Mouse (Mus musculus): ENCODE data around the gene Mief1. TPM values are rescaled to one million over a fixed set of nuclear protein-coding genes. Genes with fewer than 3 reads are reported as not detected.

Mief1 gene
- total RNA-seq, 2 experiments from 2014 or later: 19.2 to 31.4 TPM

DNA sequence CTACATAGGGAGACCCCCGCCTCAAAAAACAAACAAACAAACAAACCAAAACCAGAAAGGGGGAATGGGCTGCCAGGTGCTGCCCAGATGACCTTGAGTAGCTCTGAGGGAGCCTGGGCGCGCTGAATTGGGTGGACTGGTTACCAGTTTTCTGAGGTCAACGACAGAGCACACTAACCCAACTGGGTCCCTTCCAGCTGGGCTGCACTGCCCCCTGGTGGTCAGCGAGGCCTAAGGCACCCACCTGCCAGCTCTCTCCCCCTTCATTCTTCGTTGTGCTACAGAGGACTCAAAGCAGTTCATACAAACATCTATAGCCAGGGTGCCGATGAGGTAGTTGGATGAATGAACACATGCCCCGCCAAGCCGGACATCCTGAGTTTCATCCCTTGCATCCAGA is 8.6 kb upstream of the Mief1 start:
- peak; percentile 93 for ATAC-seq (replicated peaks; ENCODE audit: poor library complexity, severe bottlenecking)

DNA sequence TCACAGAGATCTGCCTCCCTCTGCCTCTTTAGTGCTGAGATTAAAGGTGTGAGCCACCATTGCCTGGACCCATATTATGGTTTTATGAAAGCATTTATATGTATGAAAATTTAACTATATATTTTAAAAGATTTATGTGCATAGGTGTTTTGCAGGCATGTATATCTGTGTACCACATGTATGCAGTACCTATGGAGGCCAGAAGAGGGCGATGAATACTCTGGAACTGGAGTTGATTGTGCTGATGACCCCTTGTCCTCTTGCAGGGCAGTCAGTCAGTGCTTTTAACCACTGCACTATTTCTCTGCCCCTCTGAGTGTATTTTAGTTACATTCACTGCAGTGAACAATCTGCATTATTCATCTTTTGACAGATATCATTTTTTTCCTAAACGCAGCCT is 8.0 kb upstream of the Mief1 start:
- ATAC-seq (replicated peaks; ENCODE audit: poor library complexity, severe bottlenecking): peak; percentile 64; the same call in 1 of the 2 replicates

DNA sequence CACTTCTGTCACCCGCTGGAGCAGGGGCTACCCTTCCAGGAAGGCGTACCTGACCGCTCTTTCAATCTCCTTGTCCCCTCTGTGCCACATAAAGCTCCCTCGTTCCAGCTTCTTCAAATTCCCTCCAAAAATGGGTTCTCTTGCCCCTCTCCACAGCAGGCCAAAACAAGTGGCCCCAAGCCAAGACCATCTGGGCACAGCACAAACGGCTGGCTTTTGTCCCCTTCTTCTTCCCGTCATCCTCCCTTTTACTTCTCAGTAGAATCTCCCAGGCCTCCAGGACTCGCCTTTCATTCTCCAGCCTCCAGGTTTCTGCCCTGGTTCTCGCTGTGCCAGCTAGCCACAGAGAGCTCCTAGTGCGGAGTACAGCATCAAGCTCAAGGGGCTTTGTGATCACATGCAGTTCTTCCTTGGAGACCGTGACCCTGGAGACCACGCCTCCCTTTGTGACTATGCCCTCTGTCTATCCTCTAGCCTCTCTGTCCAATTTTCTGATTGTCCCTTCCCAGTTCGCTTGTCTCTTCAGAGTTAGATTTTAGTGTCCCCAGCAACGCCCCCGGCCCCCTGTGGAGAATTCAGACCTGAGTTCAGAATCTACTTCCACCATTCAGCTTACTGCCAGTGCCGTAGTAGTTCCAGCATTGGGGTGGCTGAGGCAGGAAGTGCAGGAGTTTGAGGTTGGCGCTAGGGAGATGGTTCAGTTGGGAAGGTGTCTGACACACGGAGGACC is 5.6 kb upstream of the Mief1 start:
- no peak for ATAC-seq (replicated peaks; ENCODE audit: poor library complexity, severe bottlenecking)

DNA sequence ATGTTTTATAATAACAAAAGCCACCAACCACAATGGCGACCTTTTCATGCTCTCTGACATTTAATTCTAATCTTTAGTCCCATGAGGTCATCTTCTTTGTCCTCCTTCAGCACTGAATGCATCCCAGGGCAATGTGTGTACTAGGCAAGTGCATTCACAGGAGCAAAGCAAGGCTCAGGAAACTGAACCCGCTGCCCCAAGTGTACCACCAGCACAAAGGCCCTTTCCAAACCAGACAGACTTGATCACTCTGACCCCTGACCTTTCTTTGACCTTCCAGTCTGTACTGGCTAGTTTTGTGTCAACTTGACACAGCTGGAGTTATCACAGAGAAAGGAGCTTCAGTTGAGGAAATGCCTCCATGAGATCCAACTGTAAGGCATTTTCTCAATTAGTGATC is 1.5 kb upstream of the Mief1 start:
- no peak for ATAC-seq (replicated peaks; ENCODE audit: poor library complexity, severe bottlenecking)

DNA sequence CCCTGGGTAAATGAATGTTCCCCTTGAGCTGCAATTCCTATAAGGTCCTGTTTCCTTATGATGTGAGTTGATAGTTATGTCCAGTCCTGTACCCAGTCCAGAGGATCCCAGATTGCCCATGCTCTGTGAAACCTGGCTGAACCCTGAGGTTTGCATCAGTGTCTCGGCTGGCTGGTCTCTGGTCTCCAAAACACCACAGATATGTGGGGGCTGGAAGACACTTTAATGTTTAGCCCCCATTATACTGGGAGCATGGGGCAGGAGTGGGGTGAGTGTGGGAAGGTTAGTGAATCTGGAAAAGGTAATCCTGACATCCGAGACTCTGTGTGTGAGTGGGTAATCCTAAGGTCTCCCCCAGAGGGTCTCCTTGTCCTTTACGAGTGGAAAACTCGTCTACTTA is 765 bp upstream of the Mief1 start:
- ATAC-seq (replicated peaks; ENCODE audit: poor library complexity, severe bottlenecking): no peak

DNA sequence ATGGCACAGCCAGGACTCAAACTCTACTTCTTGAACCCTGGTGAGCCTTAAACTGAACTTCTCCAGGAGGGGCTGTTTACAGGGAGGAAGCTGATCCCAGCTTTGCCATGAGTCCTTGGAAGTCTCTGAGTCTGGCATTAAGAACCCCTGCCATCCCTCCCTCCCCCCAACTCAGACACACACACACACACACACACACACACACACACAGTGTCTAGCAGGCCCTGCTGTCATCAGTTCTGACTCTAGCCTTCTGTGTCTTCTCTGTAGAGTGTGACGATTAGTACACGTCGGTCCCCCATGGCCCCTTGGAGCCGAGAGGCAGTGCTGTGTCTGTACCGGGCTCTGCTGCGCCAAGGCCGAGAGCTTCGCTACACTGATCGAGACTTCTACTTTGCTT is 1.7 kb downstream of the Mief1 start, which contains the start of gene AC140267.1:
TSS of gene AC140267.1 (plus strand) at position 301 of the 400 bp plus-strand sequence.
- no peak for ATAC-seq (replicated peaks; ENCODE audit: poor library complexity, severe bottlenecking)

DNA sequence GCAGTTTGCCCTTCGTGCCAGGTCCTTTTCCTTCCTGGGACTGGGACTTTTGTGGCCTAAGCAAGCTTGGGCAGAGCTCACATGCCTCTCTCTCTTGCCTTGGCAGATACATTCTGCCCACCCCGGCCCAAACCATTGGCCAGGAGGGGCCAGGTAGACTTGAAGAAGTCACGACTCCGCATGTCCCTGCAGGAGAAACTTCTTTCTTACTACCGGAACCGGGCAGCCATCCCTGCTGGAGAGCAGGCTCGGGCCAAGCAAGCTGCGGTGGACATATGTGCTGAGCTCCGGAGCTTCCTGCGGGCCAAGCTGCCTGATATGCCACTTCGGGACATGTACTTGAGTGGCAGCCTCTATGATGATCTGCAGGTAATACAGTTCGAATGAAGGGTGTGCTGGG is 14.3 kb downstream of the Mief1 start:
- ATAC-seq (replicated peaks; ENCODE audit: poor library complexity, severe bottlenecking): no peak

DNA sequence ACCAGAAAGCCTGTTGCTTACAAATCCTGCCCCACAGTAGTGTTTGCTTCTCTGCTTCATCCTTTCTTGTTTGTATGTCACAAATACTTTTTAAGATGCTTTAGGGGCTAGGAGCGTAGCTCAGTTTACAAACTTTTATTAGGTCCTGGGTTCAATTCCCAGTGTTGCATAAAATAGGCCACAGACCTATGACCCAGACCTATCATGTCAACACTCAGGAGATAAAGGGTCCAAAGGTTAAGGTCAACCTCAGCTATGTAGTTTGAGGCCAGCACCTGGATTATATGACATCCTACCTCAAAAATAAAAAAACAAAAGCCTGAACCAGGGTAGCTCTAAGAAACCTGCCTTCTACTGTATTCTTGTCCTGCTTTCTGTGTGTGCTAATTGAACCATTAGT is 14.8 kb downstream of the Mief1 start:
- no peak for ATAC-seq (replicated peaks; ENCODE audit: poor library complexity, severe bottlenecking)

DNA sequence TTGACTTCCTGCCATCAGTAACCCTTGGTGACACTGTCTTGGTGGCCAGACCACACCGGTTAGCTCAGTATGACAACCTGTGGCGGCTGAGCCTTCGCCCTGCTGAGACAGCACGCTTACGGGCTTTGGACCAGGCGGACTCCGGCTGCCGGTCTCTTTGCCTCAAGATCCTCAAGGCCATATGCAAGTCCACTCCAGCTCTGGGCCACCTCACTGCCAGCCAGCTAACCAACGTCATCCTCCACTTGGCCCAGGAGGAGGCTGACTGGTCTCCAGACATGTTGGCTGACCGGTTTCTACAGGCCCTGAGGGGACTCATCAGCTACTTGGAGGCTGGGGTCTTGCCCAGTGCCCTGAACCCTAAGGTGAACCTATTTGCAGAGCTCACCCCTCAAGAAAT is 15.9 kb downstream of the Mief1 start:
- no peak for ATAC-seq (replicated peaks; ENCODE audit: poor library complexity, severe bottlenecking)

DNA sequence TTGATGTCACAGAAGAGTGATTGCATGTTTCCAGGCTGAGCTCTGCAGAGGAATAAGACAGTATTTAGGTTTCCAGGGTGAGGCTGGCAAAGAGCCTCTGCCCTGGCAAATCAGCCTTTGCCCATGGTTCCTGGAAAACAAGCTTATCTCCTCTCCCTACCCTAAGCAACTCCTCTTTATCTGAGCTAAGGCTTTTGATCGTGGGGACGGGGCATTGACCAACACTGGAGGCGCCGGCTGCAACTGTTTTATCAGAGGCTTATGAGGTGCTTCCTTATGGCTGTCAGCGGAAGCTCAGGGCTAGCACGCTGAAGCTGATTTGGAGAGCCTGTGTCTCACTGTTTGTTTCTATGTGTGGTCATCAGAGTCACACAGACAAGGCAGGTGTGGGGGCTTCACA is 16.8 kb downstream of the Mief1 start:
- ATAC-seq (replicated peaks; ENCODE audit: poor library complexity, severe bottlenecking): no peak

DNA sequence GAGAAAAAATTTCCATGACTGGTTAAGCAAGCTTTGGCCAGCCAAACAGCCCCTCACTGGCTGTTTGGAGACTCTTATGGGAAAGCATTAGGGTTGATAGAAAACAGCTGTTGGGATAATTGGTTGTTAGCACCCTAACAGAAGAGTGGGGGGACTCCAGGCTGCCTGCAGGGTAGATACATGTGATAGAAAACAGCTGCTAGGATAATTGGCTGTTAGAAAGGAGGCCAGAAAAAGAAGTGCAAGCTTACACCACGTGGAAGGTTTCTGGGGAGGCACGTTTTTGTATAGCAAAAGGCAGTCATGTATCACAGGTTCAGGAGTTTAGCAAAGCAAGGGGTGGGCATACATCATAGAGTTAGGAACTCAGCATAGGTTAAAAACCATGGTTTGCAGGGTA is 19.7 kb downstream of the Mief1 start:
- no peak for ATAC-seq (replicated peaks; ENCODE audit: poor library complexity, severe bottlenecking)

DNA sequence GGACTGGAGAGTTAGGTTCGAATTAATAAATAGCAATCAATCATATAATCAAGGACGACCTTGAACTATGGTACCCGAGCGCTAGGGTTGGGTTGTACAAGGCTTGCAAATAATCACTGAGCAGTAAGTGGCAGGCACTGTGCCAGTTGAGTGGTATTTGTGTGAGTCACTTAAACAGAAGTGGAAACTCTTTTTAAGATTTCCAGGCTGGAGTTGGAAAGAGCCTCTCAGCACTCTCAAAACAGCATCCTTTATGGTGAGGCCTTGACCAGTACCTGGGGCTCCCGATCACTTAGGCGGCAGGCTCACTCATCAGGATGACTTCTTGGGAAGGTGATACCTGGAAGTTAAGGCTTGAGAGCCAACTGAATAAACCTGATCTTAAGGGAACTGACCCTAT is 20.4 kb downstream of the Mief1 start:
- no peak for ATAC-seq (replicated peaks; ENCODE audit: poor library complexity, severe bottlenecking)

DNA sequence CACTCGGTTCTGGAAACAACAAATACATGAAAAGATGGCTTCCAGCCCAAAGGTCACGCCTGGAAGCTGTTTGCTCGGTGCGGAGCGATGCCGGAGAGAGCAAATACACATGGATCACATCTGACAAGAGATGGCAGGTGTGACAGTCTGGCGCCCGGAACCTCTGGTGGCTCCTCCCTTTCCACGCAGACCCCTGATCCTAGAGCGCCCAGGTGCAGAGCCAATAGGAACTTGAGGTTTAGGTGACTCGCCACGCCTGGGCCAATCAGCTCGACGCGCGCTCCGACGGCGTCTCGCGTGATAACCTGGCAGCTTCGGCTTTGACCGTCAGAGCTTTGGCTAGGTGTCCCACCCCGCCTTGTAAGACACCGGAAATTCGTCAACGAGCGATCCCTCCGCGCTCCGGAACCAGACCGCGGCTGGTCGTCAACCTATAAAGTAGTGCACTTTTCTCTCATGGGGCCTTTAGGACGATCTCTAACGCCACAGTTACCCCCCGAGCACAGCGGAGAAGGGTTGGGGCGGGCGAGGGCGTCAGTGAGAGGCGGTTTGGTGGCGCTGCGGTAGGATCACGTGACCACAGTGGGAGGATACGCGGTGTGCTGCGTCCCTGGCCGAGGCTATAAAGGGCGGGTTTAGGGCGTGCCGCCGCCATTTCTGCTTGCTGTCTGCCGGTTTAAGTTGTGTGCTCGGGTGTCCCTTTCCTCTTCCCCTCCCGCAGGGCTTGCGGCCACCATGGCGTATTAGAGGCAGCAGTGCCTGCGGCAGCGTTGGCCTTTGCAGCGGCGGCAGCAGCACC is 21.2 kb downstream of the Mief1 start, which contains the start of gene Atf4:
TSS of gene Atf4 (plus strand) at position 338 of the 799 bp plus-strand sequence.
- ATAC-seq (replicated peaks; ENCODE audit: poor library complexity, severe bottlenecking): peak; percentile 73

DNA sequence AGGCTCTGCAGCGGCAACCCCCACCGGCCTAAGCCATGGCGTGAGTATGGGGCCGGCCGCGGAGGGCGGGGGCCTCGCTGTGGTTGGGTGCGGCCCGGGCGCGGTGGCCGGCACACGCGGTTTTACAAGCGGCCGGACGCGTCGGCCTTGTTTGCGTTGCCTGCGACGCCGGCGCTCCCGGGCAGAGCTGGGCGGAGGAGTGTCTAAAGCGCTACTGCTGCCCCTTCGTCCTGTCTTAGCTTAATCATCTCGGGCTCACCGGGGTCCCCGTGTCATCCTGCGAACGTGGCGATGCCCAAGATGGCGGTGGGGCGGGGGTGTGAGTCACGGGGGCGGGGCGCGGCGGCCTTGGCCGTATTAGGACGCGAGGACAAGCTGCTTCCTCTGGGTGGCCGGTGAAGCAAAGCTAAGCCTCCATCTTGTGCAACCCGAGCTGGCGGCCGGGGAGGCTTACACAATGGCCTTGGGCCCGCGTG is 21.9 kb downstream of the Mief1 start:
- peak; percentile 50 for ATAC-seq (replicated peaks; ENCODE audit: poor library complexity, severe bottlenecking)

DNA sequence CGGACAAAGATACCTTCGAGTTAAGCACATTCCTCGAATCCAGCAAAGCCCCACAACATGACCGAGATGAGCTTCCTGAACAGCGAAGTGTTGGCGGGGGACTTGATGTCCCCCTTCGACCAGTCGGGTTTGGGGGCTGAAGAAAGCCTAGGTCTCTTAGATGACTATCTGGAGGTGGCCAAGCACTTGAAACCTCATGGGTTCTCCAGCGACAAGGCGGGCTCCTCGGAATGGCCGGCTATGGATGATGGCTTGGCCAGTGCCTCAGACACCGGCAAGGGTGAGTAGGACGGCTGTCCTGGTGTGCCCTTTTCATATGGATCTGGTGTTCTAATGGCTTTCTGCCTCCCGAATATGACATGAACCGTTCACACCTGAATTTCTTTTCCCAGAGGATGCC is 22.4 kb downstream of the Mief1 start:
- no peak for ATAC-seq (replicated peaks; ENCODE audit: poor library complexity, severe bottlenecking)

DNA sequence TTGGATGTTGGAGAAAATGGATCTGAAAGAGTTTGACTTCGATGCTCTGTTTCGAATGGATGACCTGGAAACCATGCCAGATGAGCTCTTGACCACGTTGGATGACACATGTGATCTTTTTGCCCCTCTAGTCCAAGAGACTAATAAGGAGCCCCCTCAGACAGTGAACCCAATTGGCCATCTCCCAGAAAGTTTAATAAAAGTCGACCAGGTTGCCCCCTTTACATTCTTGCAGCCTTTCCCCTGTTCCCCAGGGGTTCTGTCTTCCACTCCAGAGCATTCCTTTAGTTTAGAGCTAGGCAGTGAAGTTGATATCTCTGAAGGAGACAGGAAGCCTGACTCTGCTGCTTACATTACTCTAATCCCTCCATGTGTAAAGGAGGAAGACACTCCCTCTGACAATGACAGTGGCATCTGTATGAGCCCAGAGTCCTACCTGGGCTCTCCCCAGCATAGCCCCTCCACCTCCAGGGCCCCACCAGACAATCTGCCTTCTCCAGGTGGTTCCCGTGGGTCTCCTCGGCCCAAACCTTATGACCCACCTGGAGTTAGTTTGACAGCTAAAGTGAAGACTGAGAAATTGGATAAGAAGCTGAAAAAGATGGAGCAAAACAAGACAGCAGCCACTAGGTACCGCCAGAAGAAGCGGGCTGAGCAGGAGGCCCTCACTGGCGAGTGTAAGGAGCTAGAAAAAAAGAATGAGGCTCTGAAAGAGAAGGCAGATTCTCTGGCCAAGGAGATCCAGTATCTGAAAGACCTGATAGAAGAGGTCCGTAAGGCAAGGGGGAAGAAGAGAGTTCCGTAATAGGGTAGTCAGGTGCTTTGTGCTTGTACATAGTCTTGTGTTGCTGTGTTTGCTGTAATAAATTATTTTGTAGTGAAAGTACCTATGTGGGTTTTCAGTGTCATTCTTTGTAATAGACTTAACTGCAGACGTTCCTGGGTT is 23.1 kb downstream of the Mief1 start:
- ATAC-seq (replicated peaks; ENCODE audit: poor library complexity, severe bottlenecking): no peak

DNA sequence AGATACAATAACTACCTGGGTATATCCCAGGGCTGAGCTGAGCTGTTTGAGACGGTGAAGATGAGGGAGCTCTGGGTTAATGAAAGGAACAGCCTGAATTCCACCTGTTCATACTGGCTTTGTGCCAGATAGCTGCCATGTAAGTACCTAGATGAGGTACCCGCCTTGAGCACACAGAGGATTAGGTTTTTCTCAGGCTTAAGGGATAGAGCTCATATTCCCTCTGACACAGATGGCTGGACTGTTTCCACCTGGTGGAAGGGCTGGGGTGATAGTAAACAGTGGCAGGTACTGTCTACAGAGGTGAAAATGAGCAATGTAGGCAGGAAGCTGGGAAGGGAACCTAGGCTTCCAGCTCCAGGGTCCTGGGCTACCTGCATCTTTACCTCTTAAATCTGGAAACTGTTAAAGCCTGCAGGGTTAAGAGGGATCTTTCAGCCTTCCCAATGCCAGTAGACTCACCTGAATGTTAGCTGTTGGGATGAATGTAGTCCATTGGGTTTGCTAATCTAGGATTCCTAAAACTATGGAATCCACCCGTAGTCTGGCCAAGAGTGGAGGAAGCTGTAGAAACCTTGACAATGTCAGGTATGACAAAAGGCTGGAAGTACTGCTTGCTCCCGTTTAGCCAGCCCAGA is 23.9 kb downstream of the Mief1 start:
- ATAC-seq (replicated peaks; ENCODE audit: poor library complexity, severe bottlenecking): no peak

DNA sequence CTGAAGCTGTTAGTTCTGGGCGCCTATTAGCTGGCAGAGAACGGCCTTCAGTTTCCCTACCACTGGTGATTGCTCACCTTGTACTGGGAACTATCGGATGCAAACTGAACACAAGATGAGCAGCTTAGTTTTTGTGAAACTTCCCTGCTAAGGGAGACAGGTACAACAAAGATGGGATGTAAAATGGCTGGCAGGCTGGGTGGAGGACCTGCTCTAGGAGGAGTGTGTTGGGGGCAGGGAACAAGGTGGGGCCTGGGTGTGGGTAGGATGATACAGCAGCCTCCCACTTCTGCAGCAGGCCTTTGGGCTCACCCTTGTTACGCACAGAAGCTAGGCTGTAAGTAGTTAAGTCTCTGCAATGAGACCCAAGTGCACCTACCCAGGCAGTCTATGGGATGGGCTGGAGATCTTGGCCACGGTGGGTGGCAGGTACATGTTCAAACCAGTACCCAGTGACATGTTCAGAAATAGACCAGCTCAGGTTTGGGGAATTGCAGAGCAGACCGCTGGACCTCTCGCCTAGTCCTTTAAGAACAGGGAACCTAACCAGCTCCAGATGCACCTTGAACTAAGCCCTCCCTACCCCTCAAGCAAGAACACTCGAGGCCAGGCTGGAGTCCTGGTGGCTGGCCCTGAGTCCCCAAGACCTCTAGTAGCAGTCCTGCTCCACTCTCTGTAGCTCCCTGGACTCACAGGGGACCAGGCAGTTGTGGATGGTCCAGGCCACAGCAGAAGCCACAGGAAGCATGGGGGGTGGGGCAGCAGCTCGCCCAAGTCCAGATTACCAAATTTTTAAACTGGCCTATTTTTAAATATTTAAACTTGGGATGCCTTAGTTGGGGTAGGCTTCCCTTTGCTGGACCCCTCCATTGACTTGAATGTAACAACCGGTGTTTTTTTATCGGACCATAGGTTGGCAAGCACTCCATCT is 24.7 kb downstream of the Mief1 start:
- no peak for ATAC-seq (replicated peaks; ENCODE audit: poor library complexity, severe bottlenecking)

All from granulocyte monocyte progenitor cell, adult 5-6 weeks (primary cell).